In the genomic region with DNA sequence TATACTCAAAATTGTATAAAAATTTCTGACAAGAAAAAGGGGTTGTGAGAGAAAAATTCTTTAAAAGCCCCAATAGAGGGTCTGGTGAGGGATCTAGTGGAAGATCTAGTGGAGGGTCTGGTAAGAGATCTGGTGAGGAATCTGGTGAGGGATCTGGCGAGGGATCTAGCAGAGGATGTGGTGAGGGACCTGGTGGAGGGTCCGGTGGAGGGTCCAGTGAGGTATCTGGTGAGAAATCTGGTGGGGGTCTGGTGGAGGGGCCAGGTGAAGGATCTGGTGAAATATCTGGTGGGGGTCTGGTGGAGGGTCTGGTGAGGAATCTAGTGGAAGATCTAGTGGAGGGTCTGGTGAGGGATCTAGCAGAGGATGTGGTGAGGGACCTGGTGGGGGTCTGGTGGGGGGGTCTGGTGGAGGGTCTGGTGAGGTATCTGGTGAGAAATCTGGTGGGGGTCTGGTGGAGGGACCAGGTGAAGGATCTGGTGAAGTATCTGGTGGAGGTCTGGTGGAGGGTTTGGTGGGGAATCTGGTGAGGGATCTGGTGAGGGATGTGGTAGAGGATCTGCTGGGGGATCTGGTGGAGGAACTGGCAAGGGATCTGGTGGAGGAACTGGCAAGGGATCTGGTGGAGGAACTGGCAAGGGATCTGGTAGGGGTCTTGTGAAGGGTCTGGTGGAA, we compare ENCODE assay signal across 20 mouse cellular contexts. TPM values are rescaled to one million over a fixed set of nuclear protein-coding genes. Genes with fewer than 3 reads are reported as not detected.
"Had no signal": no experiment of that assay in that cellular context is flagged by ENCODE, and none has a peak within 500 bp of the region (broad histone marks: within the 10 kb centered on the region; RNA-seq: fewer than 3 reads in every experiment).

No protein-coding gene starts in this region.

- DNase-seq: lung, adult 18-20 months; lung, embryonic 14.5 days; lung, postnatal 10 days; lung, postnatal 4 days; midbrain, embryonic 14.5 days; retina, postnatal 1 day; right cerebral cortex, adult 18-20 months; right cerebral cortex, postnatal 25 days; right cerebral cortex, postnatal 4 days; spleen, adult 18-20 months; thymus, adult 18-20 months; thymus, postnatal 14 days; thymus, postnatal 36 days had no signal

- H3K27ac ChIP-seq: midbrain, embryonic 10.5 days; midbrain, embryonic 12.5 days; neural tube, embryonic 13.5 days; neural tube, embryonic 15.5 days had no signal

- H3K4me2 ChIP-seq: lung, embryonic 14.5 days; midbrain, embryonic 12.5 days; neural tube, embryonic 13.5 days; neural tube, embryonic 15.5 days had no signal

- H3K9me3 ChIP-seq: midbrain, embryonic 10.5 days; midbrain, embryonic 12.5 days; neural tube, embryonic 13.5 days; neural tube, embryonic 15.5 days had no signal

- ATAC-seq: midbrain, embryonic 16.5 days had no signal

- H3K36me3 ChIP-seq: midbrain, embryonic 10.5 days; midbrain, embryonic 12.5 days; neural tube, embryonic 13.5 days; neural tube, embryonic 15.5 days had no signal

- H3K9ac ChIP-seq: lung, embryonic 14.5 days; midbrain, embryonic 12.5 days; neural tube, embryonic 13.5 days; neural tube, embryonic 15.5 days had no signal

- H3K27me3 ChIP-seq: midbrain, embryonic 12.5 days; neural tube, embryonic 13.5 days; neural tube, embryonic 15.5 days had no signal

- H3K4me3 ChIP-seq: midbrain, embryonic 10.5 days; midbrain, embryonic 12.5 days; myocyte; neural tube, embryonic 13.5 days; neural tube, embryonic 15.5 days had no signal

RNA-seq across cellular contexts. Expression of a gene that starts 10.4 kb away (rescaled TPM):
- total RNA-seq: megakaryocyte-erythroid progenitor cell, adult 5-6 weeks had no signal
